Mouse (Mus musculus): ENCODE results near the gene Man1c1.

Gene Man1c1

DNA sequence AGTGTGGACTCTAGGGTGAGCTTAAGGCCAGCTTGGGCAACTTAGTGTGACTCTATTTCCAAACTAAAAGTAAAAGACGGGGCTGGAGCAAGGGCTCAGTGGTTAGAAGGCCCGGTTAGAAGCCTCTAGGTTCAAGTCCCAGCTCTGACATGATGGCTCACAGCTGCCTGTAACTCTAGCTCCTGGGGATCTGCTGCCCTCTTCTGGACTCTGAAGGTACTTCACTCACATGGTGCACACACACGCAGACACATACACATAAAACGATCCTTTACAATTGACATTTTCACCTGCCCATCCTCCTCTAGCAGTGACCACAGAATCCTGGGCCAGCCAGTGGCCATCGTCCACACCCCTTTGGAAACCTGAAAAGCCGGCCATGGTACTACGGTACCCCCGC, 154.2 kb downstream of the Man1c1 start:
- no peak for DNase-seq (ENCODE audit: inconsistent ontology term)

DNA sequence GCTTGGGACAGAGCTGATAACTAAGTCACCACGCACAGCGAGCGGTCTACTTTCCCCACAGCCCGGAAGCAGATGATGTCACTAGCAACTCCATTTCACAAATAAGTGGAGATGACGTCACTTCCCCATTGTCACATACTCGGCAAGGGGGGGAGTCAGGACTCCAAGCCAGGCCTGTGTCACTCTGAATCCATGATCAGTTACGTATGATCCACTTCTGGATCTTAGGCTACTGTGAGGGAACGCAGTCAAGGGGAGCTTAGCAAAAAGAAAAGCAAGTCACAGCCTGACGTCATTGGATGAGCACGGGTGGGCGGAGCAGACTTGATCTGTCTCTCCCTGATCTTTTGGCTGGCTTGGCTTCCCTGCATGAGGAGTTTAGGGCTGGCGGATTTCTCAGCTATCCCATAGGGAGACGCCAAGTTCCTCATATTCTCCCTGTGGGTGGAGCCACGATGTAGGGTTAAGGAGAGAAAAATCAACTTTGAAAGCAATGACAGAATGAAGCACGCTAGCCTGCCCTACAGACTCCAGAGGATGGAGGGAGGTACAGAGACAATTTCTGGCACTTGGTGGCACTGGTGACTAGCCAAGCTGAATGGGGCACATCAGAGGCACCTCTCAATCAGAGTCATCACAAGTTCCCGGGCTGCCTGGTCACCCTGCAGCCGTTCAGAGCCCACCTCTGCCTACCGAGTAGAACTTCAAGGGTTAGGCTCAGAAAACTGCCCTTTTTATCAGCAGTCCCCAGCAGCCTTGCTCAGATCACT, 155.7 kb downstream of the Man1c1 start:
- peak; percentile 48 for DNase-seq (ENCODE audit: inconsistent ontology term)

GRCm38 (mm10) chr4:134546814-134547705, 157.0 kb downstream of the Man1c1 start:
- DNase-seq (ENCODE audit: inconsistent ontology term): peak; percentile 33

GRCm38 (mm10) chr4:134543261-134543660, 160.8 kb downstream of the Man1c1 start:
- peak; percentile 95 for DNase-seq (ENCODE audit: inconsistent ontology term)

DNA sequence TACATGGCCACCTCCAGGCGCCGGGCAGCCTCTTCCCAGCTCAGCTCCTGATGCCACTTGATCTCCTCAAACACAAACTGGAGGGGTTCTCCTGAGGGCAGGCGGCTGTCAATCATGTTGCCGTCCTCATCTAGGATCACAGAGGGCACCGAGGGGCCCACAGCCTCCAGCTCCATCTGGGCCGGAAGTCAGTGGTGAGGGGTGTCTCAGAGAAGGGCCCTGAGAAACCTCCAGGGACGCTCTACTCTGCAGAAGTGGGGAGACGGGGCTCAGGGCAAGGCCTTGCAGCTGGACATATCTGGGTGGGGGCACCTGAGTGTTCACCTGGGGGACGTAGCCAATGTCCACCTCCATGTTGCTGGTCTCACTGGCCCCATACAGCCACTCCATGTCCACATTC, 161.4 kb downstream of the Man1c1 start:
- DNase-seq (ENCODE audit: inconsistent ontology term): no peak

GRCm38 (mm10) chr4:134538997-134539580, 165.0 kb downstream of the Man1c1 start:
- DNase-seq (ENCODE audit: inconsistent ontology term): no peak

DNA sequence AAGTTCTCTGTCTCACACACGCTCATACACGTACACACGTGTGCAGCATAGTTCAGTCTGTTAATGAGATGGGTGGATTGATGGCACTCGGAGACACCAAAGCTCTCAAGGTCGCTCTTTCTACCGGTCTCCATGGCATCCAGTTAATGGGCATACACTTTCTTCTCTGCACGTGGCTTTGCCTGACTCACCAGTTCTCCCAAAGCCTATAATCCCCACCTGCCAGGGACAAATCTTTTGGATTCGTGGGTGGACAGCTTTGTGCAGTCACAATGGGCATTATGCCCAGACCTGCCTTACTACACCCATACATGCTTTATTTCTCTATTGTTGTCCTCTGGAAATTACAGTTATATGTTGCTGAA, 168.3 kb downstream of the Man1c1 start:
- DNase-seq (ENCODE audit: inconsistent ontology term): peak; percentile 59

GRCm38 (mm10) chr4:134534932-134535786, 168.9 kb downstream of the Man1c1 start, which contains the start of gene Mtfr1l:
Mtfr1l (minus strand) TSS chr4:134535387.
- peak; percentile 98 for DNase-seq (ENCODE audit: inconsistent ontology term)

- peak; percentile 84 for DNase-seq (ENCODE audit: inconsistent ontology term)
Measured at GRCm38 (mm10) chr4:134534124-134534886, 169.8 kb downstream of the Man1c1 start.

DNA sequence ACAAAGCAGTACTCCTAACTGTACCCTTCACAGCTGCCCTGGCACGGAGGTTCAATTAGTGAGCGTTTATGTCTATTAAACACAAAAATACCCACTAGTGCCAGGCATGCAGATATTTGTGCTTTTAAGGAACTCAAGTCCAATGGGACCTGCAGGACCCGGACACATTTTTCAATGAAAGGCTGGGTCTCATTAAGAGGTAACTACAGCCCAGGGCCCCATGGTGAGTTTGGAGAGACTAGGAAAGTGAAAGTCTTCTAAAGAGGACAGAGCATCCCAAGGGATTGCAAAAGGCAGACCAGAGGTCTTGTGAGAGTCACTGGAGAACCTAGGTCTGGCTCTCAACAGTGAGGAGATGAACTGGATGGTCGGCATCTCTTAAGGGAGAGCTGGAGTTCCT, 170.7 kb downstream of the Man1c1 start:
- DNase-seq (ENCODE audit: inconsistent ontology term): no peak

DNA sequence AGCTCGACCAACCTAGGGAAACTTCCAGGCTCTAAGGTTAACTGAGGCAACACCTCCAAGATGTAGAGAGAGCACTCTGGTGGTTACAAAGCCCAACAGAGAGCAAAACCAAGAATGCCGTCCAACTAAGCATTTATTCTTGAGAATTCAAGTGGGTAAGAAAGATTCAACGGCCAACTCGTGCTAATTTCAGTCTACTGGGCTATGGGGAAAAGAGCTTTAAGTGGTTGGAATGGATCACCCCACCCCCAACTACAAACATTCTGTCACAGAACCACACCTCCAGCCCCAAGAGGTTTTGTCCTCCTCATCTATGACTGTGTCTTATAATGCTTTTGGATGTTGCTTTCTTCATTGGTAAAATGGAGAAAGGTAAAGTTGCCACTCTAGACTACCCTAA, 171.2 kb downstream of the Man1c1 start:
- DNase-seq (ENCODE audit: inconsistent ontology term): no peak

- no peak for DNase-seq (ENCODE audit: inconsistent ontology term)
Measured at GRCm38 (mm10) chr4:134526220-134526619, 177.9 kb downstream of the Man1c1 start.

DNA sequence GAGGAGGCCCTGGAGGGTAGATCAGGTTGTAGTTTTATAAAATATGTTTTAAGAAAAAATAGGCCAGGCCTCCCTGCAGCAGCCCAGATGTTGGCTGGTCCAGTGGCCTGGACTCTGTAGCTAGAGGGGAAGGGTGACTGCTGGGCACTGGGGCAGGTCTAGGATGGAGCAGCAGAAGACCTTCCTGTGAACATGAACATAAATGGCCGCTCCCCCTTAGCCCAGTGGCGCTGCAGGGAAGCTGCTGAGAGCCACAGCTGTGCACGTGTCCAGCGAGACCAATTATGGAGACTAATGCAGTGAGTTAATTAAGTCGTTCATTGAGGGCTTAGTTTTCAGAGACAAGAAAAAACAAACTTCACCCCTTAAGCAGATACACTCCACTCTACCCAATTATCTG, 178.3 kb downstream of the Man1c1 start:
- DNase-seq (ENCODE audit: inconsistent ontology term): no peak

- DNase-seq (ENCODE audit: inconsistent ontology term): no peak
Measured at GRCm38 (mm10) chr4:134523447-134523846, 180.6 kb downstream of the Man1c1 start.

DNA sequence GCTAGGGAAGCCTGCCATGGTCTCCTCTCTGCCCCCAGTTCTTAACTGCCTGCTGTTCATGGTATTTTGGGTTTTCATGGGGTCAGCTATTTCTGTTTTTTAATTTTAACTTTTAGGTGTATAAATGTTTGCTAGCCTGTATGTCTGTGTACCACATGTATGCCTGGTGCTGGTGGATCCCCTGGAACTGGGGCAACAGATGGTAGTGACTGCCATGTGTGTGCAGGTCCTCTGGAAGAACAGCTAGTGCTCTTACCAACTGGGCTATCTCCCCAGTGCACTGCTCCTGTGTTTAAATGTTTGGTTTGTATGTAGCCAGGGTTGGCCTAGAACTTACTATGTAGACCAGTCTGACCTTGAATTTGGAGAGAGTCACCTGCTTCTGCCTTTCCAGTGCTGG, 184.8 kb downstream of the Man1c1 start:
- DNase-seq (ENCODE audit: inconsistent ontology term): no peak

DNA sequence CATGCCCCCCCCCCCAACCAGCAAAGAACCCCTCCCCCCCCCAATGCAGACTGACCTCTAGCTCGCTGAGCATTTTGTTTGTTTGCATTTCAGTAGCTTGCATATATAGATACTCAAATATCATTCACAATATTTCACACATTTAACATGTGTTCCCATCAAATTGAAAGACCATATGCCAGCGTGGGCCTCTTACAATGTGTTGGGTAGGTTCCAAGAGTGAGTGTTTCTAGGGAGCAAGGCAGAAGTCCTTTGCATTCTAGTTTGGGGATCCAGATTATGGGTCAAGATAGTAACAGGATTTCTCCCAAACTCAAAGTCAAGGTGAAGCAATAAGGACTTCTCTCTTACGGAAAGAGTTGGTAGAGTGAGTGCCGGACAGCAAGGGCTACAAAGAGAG, 185.5 kb downstream of the Man1c1 start:
- no peak for DNase-seq (ENCODE audit: inconsistent ontology term)

DNA sequence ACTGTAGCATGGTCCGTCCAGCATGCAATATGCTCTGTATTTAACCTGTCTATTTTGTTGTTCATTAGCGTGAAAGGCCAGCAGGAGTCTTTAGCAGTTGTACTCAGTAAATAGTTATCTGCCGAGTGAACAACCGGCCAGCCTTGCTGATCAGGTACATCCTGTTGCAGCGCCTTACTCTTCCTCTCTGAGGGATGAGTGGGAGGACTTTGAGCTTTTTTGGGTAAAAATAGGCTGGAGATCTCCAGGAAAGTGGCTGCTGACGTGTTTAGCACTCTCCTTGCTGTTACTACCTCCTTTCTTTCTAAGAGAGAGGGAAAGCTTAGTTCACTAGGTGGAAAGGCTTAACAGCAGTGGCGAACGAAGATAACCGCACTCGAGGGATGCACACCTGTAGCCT, 186.4 kb downstream of the Man1c1 start:
- DNase-seq (ENCODE audit: inconsistent ontology term): no peak

GRCm38 (mm10) chr4:134516981-134517380, 187.1 kb downstream of the Man1c1 start:
- peak; percentile 53 for DNase-seq (ENCODE audit: inconsistent ontology term)

- DNase-seq (ENCODE audit: inconsistent ontology term): no peak
Measured at GRCm38 (mm10) chr4:134515614-134516013, 188.5 kb downstream of the Man1c1 start.

DNA sequence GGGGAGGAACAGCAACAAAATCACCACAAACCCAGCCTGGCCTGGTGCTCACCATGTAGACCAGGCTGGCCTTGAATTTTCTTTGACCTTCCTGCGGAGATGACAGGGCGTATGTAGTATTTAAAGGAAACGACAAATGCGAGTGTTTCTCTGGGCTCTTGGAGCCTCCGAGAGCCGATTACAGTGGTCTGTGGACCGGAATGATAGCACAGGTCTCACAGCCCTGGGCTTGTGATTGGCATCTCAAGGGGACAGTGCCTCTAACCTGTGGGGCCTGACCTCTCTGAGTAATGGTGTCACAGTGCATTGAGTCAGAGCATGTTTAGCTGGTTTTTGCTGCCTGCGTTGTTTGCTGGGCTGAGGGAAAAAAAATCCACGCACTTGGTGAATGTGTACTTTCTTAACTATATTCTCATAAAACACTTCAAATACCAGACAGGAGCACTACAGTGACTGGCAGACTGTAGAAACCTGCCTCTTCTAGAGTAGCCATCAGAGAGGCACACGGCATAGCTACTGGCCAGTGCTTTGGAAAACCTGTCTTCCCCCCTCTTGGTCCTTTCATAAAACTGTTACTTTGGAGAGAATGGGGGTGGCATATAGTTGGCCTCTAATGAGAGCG, 189.7 kb downstream of the Man1c1 start:
- no peak for DNase-seq (ENCODE audit: inconsistent ontology term)
